Mouse (Mus musculus): ENCODE results near the gene Mbd3. TPM values are rescaled to one million over a fixed set of nuclear protein-coding genes. Genes with fewer than 3 reads are reported as not detected.

Gene Mbd3
- total RNA-seq, 2 experiments from 2014 or later: 107 to 120 TPM

Small RNAs within 50 kb of the gene (microRNA-seq; reads per million reads assigned to microRNA genes)
- gene Gm22721: 0 reads per million in 2 experiments

Other genes starting within 250 kb of the Mbd3 start
- 10 to 100 TPM; 84.3 to 88.4 TPM for gene Cirbp, start 233.6 kb downstream of the Mbd3 start, total RNA-seq (2021)
- gene 1600002K03Rik, start 226.6 kb downstream of the Mbd3 start, total RNA-seq (2021): 1 to 10 TPM; 3.9 to 5.5 TPM
- 1 to 10 TPM; 1.1 to 1.9 TPM for gene Efna2, start 220.1 kb downstream of the Mbd3 start, total RNA-seq (2021)
- gene Mum1, start 173.1 kb downstream of the Mbd3 start, total RNA-seq (2021): 10 to 100 TPM; 26.4 to 31.3 TPM
- gene Ndufs7, start 150.4 kb downstream of the Mbd3 start, total RNA-seq (2021): 100 to 1,000 TPM; 371 to 457 TPM
- 100 to 1,000 TPM; 342 to 351 TPM for gene Gamt, start 138.5 kb downstream of the Mbd3 start, total RNA-seq (2021)
- gene Dazap1, start 138.1 kb downstream of the Mbd3 start, total RNA-seq (2021): 10 to 100 TPM; 67.8 to 81.0 TPM
- 100 to 1,000 TPM; 952 to 954 TPM for gene Rps15, start 107.1 kb downstream of the Mbd3 start, total RNA-seq (2021)
- gene Apc2, start 103.6 kb downstream of the Mbd3 start, total RNA-seq (2021): under 1 TPM; 0.87 to 0.95 TPM
- gene 2310011J03Rik, start 79.0 kb downstream of the Mbd3 start, total RNA-seq (2021): 10 to 100 TPM; 10.5 to 13.1 TPM
- gene Pcsk4, start 70.1 kb downstream of the Mbd3 start, total RNA-seq (2021): 1 to 10 TPM in 1 of 2 experiments, under 1 TPM in 1; 0.75 to 1.5 TPM
- gene Reep6, start 69.6 kb downstream of the Mbd3 start, total RNA-seq (2021): 1 to 10 TPM; 2.1 to 2.4 TPM
- 10 to 100 TPM; 15.2 to 20.4 TPM for gene Adamtsl5, start 51.1 kb downstream of the Mbd3 start, total RNA-seq (2021)
- gene Plk5, start 43.1 kb downstream of the Mbd3 start, total RNA-seq (2021): not detected
- 10 to 100 TPM in 1 of 2 experiments, 1 to 10 TPM in 1; 8.9 to 12.2 TPM for gene Mex3d, start 11.9 kb downstream of the Mbd3 start, total RNA-seq (2021)
- gene Uqcr11, start 7.3 kb upstream of the Mbd3 start, total RNA-seq (2021): 100 to 1,000 TPM; 725 to 806 TPM
- 10 to 100 TPM; 33.0 to 43.2 TPM for gene Tcf3, start 34.1 kb upstream of the Mbd3 start, total RNA-seq (2021)
- gene Onecut3, start 95.3 kb upstream of the Mbd3 start, total RNA-seq (2021): not detected
- not detected for gene Atp8b3, start 139.6 kb upstream of the Mbd3 start, total RNA-seq (2021)
- gene Rexo1, start 162.0 kb upstream of the Mbd3 start, total RNA-seq (2021): 10 to 100 TPM; 13.1 to 16.7 TPM
- 1 to 10 TPM; 3.5 to 5.8 TPM for gene Klf16, start 177.8 kb upstream of the Mbd3 start, total RNA-seq (2021)
- 10 to 100 TPM; 69.6 to 73.3 TPM for gene Abhd17a, start 190.8 kb upstream of the Mbd3 start, total RNA-seq (2021)
- gene Scamp4, start 203.3 kb upstream of the Mbd3 start, total RNA-seq (2021): 10 to 100 TPM; 18.4 to 23.9 TPM
- gene Adat3, start 203.3 kb upstream of the Mbd3 start, total RNA-seq (2021): 1 to 10 TPM in 1 of 2 experiments, under 1 TPM in 1; 0.99 to 1.3 TPM
- gene Gm49322, start 206.5 kb upstream of the Mbd3 start, total RNA-seq (2021): 1 to 10 TPM in 1 of 2 experiments, under 1 TPM in 1; 0.45 to 1.2 TPM
- gene Csnk1g2, start 223.3 kb upstream of the Mbd3 start, total RNA-seq (2021): 100 to 1,000 TPM; 121 to 141 TPM